Mouse (Mus musculus) telencephalon, adult 2 months (tissue): ENCODE results near the gene Nfkbid.

Experiments used
- DNase-seq: peaks from one replicate; pipeline ENCODE4 v3.0.0-alpha.2; 2011; ENCODE audit warnings: low read depth, low spot score

The Nfkbid gene

GRCm38 (mm10) chr7:30421175-30421889 lies at the start of gene Nfkbid:
Nfkbid (plus strand) TSS chr7:30421732.
- DNase-seq = no peak

DNA sequence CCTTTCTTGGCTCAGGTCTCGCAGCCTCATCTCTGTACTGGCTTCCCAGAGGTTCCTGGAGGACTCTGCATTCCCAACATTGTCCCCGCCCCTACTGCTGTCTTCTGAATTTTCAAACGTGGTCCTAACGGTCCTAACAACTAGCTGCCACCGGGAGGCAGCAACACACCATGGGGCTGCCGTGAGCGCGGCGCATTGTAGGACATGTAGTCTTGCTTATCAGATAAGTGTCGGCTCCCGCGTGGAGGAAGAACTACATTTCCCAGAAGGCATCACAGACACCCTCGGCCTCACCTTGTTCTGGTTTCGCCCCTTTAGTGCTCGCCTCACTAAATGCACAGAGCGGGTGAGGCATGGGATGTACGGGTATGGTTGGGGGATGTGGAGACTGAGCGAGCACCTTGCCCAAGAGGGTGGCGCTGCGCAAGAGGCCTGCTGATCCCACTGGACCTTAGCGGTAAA lies 48.0 kb upstream of the Nfkbid start:
- DNase-seq = peak; percentile 99

GRCm38 (mm10) chr7:30380061-30380460 lies 41.5 kb upstream of the Nfkbid start:
- DNase-seq = no peak

- DNase-seq = no peak
Observed at GRCm38 (mm10) chr7:30384106-30384505, 37.4 kb upstream of the Nfkbid start.

DNA sequence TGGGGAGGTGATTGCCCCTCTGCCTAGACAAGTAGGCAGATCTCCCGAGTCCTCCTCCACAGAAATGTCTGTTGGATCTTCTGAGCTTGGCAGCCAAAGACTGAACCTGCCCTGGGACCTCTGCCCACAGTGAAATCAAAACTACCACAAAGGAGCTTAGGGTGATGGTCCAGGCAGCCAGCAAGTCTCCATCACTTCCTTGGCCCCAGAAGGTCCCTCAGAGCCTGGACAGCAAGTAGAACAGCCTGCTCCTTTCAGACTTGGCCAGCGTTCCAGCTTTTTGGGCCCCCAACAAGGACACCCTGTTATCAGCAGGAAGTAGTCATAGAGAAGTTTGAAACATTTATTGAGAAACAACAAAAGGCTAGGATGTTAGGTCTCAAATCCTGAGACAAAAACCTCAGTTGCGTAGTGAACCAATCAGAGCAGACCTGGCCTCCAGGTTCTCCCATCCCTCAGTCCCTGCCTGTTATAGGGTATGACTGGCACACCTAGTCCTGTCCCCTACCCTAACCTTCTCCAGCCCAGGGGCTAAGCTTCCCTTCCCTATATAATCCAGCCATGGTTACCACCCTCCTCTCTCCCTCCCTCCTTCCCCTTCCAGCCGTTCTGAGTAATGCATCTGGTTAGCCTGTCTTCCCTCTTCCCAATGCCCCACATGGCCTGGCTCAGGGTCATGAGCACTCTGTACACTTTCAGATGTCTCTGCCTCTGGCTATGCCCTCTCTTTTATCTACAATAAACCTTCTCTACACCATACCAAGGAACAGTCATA lies 28.6 kb upstream of the Nfkbid start:
- no peak for DNase-seq

GRCm38 (mm10) chr7:30393631-30394030 lies 27.9 kb upstream of the Nfkbid start:
- no peak for DNase-seq

DNA sequence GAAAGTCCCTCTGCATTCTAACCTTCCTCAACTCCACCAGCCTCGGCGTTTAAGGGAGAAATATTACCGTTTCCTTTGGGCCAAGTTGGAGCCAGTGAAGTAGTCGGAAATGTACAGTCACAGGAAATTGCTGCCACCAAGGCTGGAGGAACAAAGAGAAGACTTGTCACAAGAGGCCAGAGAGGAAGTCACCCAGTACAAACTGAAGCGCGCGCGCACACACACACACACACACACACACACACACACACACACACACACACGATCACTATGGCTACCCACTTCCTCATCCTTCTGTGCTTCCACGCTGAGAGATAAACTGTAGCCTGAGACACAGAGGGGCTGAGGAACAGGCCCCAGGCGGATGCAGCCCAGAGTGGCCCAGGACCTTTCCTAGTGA lies 27.2 kb upstream of the Nfkbid start:
- DNase-seq = peak; percentile 24

DNA sequence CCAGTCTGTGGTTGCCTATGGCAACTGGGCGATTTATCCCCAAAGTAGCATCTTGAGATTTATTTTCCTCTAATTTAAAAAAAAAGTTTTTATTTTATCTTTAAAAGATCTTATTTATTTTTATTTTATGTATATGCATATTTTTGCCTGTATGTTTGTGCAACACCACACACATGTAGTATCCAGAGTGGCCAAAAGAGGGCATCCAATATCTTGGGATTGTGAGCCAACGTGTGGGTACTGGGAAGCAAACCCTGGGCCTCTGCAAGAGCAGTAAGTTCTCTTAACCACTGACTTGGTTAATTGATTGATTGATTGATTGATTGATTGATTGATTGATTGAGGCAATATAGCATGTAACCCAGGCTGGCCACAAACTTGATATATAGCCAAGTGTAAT lies 26.7 kb upstream of the Nfkbid start:
- DNase-seq = no peak

DNA sequence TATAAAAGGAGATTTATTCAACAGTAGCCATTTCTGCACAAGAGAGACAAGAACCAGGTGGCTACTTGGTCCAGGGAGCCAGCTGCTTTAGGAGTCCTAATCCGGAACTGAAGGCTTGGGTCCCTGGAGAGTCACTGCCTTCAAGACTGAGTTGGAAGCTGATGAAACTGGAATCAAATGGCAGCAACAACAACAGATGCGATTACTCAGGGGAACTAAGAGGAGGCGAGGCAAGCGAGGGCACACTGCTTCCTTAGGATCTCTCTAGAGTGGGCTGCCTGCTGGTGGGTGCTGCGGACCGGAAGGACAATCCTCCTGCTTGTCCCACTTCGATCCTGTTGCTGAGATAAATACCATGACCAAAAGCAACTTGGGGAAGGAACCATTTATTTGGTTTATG lies 21.9 kb upstream of the Nfkbid start:
- no peak for DNase-seq

- DNase-seq = no peak
Observed at GRCm38 (mm10) chr7:30402343-30402742, 19.2 kb upstream of the Nfkbid start.

DNA sequence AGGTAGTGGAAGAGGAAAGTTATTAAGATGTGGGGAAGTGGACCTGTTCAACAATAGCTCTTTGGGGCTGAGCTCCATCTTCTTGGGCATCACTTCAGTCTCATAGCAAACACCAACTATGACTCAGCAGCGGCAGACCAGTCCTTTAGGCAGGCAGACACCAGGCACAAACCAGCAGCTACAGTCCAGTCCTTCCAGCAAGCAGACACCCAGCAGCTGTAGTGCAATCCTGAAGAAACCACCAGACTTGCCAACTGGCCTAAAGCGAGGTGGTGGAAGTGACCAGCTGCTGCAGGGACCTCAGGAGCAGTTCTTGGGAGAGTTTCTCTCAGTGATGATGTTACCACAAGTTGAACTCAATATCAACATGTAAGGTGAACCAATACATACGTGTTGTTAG lies 12.9 kb upstream of the Nfkbid start:
- DNase-seq = no peak

DNA sequence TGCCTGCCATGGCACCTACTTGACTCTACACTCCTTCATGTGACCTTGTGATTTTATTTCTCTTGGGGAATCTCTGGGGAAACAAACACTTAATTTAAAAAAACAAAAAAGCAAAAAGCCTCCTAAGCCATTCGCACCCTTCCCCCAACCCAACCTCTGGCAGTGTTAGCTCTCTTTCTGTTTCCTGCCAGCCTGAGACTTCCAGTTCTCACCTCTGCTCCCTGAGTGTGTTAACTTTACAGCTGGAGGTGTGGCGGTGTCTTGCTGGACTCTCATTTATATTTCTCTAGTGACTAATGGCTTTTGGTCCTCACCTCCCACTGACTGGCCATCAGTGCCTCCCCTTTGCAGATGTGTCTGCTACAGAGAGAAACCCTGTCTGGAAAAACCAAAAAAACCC lies 11.7 kb upstream of the Nfkbid start:
- DNase-seq = no peak

DNA sequence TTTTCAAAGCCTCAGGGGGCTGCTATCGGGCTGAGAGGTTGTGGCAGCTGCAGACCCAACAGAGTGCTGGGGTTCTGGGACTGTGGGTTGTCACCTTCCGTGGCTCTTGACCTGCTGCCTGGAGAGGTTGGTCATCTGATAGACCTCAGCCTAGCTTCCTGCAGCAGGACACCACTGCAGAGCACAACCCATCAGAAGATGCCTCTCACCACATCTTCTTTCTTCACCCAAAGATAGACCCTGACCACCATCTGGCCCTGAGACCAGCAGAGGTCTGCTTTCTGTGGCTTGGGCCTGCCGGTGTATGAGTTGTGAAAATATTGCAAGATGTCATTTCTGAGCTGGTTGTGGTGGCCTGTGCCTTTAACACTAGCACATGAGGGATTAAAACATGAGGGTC lies 10.5 kb upstream of the Nfkbid start:
- DNase-seq = no peak

DNA sequence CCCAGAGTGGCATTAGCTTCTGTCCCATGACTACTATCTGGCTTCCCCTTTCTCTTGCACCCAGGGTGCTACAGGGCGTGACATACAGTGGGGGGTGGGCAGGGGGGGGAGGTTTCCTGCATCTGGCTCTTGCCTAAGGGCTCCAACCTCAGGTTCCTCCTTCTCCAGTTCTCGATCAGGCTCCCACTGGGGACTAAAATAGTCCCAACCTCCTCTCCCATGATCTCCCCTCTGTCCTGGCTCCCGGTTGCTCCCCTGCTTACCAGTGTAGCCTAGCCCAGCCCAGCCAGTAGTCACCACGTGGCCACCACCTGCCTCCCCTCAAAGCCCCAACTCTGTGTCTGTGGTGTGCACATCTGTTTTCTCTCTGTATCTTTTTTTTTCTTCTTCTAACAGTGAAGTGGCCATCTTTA lies 8.8 kb upstream of the Nfkbid start:
- no peak for DNase-seq

- DNase-seq = no peak
Observed at GRCm38 (mm10) chr7:30413596-30413995, 7.9 kb upstream of the Nfkbid start, which contains the start of gene Tyrobp. Tyrobp (plus strand) TSS chr7:30413760.

DNA sequence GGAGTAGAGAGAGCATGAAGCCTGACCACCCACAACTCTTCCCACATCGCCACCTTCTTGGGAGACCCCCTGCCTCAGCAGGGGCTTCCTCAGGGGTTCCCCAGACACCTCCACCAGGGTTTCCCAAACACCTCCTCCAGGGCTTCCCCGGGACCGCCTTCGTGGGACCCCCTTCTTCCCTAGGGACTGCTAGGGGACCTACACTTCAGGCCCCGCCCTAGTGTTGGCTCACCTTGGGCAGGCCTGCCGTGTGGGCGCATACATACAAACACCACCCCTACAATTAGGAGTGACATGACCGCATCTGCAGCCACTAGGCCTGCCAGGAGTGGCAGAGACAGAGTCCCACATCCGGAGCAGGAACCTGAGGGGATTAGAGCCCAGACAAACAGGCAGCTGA lies 3.7 kb upstream of the Nfkbid start:
- DNase-seq = no peak

GRCm38 (mm10) chr7:30419561-30420499 lies 1.7 kb upstream of the Nfkbid start, which contains the start of gene Hcst:
Hcst (minus strand) TSS chr7:30419854.
- no peak for DNase-seq

GRCm38 (mm10) chr7:30420673-30421072 lies 859 bp upstream of the Nfkbid start:
- no peak for DNase-seq

DNA sequence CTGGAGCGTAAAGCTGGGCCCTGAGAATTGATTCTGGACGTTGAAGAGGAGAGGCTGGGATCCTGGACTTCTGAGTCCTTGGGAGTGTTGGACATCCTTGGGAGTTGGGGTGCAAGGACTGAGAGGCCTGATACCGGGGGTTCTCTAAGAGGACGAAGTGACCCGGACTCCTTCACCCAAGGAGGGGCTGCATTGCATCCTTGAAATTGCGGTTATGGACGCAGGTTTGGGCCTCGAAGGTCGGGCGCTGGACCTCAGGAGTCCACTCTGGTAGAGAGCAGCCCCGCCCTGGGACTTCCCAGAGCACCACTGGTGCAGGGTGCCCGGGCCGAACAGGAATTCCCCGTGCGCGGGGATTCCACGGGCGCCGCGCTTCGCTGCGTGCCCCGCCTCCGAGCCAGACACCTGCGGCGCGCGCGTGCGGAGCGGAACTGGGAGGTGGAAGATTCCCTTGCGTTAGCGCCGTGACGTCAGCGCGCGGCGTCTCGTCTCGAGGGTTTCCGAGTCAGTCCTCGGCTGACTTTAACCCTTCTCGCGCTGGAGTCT lies 431 bp downstream of the Nfkbid start:
- peak; percentile 89 for DNase-seq

DNA sequence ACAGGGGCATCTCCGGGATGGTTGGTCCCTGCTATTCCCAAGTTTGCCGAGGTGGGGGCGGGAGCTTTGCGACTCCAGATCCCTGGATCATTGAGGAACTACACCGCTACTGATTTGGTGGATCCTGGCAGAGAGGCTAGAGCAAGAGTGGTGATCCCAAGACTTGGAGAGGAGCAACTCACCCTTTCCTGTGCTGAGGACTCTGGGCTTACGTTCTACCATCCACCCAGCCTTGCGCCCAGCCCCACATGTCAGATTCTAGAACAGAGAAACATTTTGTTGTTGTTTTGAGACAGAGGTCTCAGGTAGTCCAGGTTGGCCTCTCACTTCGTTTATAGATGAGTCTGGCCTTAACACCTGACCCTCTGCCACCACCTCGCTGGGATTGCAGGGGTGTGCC lies 1.0 kb downstream of the Nfkbid start:
- DNase-seq = no peak

- DNase-seq = no peak
Observed at GRCm38 (mm10) chr7:30423071-30423641, 1.6 kb downstream of the Nfkbid start.
